Mouse (Mus musculus): Measurements from ENCODE around the gene Hcrt. TPM values are rescaled to one million over a fixed set of nuclear protein-coding genes. Genes with fewer than 3 reads are reported as not detected.

The Hcrt gene
- total RNA-seq, 2 experiments from 2014 or later: not detected

- peak; percentile 82 to 85 for DNase-seq
Observed at GRCm38 (mm10) chr11:100711783-100712615, 50.7 kb downstream of the Hcrt start, which contains the start of gene Kat2a. Gene Kat2a, minus strand, starts transcription at chr11:100712465.

Other genes starting within 250 kb of the Hcrt start
- 100 to 1,000 TPM; 103 to 109 TPM for gene Acly, start 234.9 kb downstream of the Hcrt start, total RNA-seq (2021)
- gene Ttc25, start 217.3 kb downstream of the Hcrt start, total RNA-seq (2021): 1 to 10 TPM in 1 of 2 experiments, under 1 TPM in 1; 0.82 to 1.3 TPM
- 100 to 1,000 TPM; 246 to 256 TPM for gene Cnp, start 188.0 kb downstream of the Hcrt start, total RNA-seq (2021)
- gene Nkiras2, start 143.7 kb downstream of the Hcrt start, total RNA-seq (2021): 10 to 100 TPM; 12.5 to 15.1 TPM
- 100 to 1,000 TPM; 249 to 265 TPM for gene Dnajc7, start 142.8 kb downstream of the Hcrt start, total RNA-seq (2021)
- gene Zfp385c, start 70.5 kb downstream of the Hcrt start, total RNA-seq (2021): under 1 TPM; 0.15 to 0.66 TPM
- gene Dhx58, start 58.7 kb downstream of the Hcrt start, total RNA-seq (2021): 1 to 10 TPM; 1.5 to 3.4 TPM
- gene Kat2a, start 50.5 kb downstream of the Hcrt start, total RNA-seq (2021): 10 to 100 TPM; 53.0 to 54.4 TPM
- not detected for gene Hspb9, start 49.1 kb downstream of the Hcrt start, total RNA-seq (2021)
- gene Rab5c, start 24.7 kb downstream of the Hcrt start, total RNA-seq (2021): 100 to 1,000 TPM; 143 to 149 TPM
- 1 to 10 TPM; 1.7 TPM for gene Kcnh4, start 3.0 kb downstream of the Hcrt start, total RNA-seq (2021)
- 1 to 10 TPM; 6.2 to 9.9 TPM for gene Ghdc, start 8.0 kb upstream of the Hcrt start, total RNA-seq (2021)
- 10 to 100 TPM; 11.7 to 12.7 TPM for gene Stat5b, start 87.8 kb upstream of the Hcrt start, total RNA-seq (2021)
- gene Stat5a, start 96.4 kb upstream of the Hcrt start, total RNA-seq (2021): 1 to 10 TPM; 1.1 to 1.5 TPM
- gene Stat3, start 176.6 kb upstream of the Hcrt start, total RNA-seq (2021): 10 to 100 TPM; 34.2 to 44.7 TPM
- gene Cavin1, start 208.0 kb upstream of the Hcrt start, total RNA-seq (2021): 10 to 100 TPM; 12.4 to 14.5 TPM
- gene Atp6v0a1, start 246.5 kb upstream of the Hcrt start, total RNA-seq (2021): 100 to 1,000 TPM; 464 to 482 TPM

Measured in layer of hippocampus, postnatal 36 days (tissue).